Mouse (Mus musculus) heart, embryonic 10.5 days (tissue): Measurements from ENCODE around the gene Degs2. TPM values are rescaled to one million over a fixed set of nuclear protein-coding genes. Genes with fewer than 3 reads are reported as not detected.

ENCODE experiments used
- DNase-seq: peaks from one replicate; pipeline ENCODE4 v3.0.0-alpha.2; 2017; ENCODE audit warnings: low spot score
- H3K27ac ChIP-seq: fragments of 300-500 bp; sonication (generic); 2 replicates; pipeline ENCODE4 v1.5.1; 2016; ENCODE audit warnings: mild to moderate bottlenecking
- H3K27me3 ChIP-seq: fragments of 300-500 bp; sonication (generic); 2 replicates; pipeline ENCODE4 v1.6.1; 2016; ENCODE audit warnings: mild to moderate bottlenecking; ENCODE audit not compliant: poor library complexity, insufficient read depth, severe bottlenecking
- H3K36me3 ChIP-seq: fragments of 300-500 bp; sonication (generic); 2 replicates; pipeline ENCODE4 v1.6.1; 2016; ENCODE audit warnings: mild to moderate bottlenecking, moderate library complexity
- H3K4me1 ChIP-seq: fragments of 300-500 bp; sonication (generic); 2 replicates; pipeline ENCODE4 v1.6.1; 2016; ENCODE audit warnings: mild to moderate bottlenecking
- H3K4me3 ChIP-seq: fragments of 300-500 bp; sonication (generic); 2 replicates; pipeline ENCODE4 v1.5.1; 2016; ENCODE audit warnings: mild to moderate bottlenecking, moderate library complexity
- H3K9me3 ChIP-seq: fragments of 300-500 bp; sonication (generic); 2 replicates; pipeline ENCODE4 v1.6.1; 2016; ENCODE audit warnings: mild to moderate bottlenecking, moderate library complexity
- WGBS: fragments of 180-500 bp; shearing (Covaris S2); methylation state at CpG from one replicate; pipeline ENCODE4 v1.1.7; 2016; 5-methylcytosine and 5-hydroxymethylcytosine counted together
- microRNA counts: library from miRNA; unstranded; fragments of <30 nt; microRNA quantifications from one replicate; lab custom pipeline; 2017
- microRNA-seq: library from miRNA; unstranded; fragments of <30 nt; microRNA quantifications from one replicate; pipeline ENCODE4, GENCODE M21; 2017
- polyA plus RNA-seq: library from polyadenylated mRNA; unstranded; fragments of >200 nt; fragmentation: Nextera tagmentation; extraction: Ambion mirVana; gene quantifications from 2 replicates; pipeline ENCODE4 v1.2.1, GENCODE M21; 2016

Degs2 gene
- polyA plus RNA-seq, 1 experiment from 2014 or later = 0.94 TPM

GRCm38 (mm10) chr12:108632501-108632900 is 69.6 kb downstream of the Degs2 start:
- Histone ChIP-seq H3K36me3 (0 out of 2 replicates have a peak, but pooled peaks cover 3% of the 10 kb centered on the region), H3K27me3 (no peaks in the 10 kb centered on the region), H3K27ac (no peak overlapping the region), H3K9me3 (no peaks in the 10 kb centered on the region), H3K4me3 (no peak overlapping the region), H3K4me1 (peaks cover 47% of the 10 kb centered on the region)
- DNase-seq = no peak

DNA sequence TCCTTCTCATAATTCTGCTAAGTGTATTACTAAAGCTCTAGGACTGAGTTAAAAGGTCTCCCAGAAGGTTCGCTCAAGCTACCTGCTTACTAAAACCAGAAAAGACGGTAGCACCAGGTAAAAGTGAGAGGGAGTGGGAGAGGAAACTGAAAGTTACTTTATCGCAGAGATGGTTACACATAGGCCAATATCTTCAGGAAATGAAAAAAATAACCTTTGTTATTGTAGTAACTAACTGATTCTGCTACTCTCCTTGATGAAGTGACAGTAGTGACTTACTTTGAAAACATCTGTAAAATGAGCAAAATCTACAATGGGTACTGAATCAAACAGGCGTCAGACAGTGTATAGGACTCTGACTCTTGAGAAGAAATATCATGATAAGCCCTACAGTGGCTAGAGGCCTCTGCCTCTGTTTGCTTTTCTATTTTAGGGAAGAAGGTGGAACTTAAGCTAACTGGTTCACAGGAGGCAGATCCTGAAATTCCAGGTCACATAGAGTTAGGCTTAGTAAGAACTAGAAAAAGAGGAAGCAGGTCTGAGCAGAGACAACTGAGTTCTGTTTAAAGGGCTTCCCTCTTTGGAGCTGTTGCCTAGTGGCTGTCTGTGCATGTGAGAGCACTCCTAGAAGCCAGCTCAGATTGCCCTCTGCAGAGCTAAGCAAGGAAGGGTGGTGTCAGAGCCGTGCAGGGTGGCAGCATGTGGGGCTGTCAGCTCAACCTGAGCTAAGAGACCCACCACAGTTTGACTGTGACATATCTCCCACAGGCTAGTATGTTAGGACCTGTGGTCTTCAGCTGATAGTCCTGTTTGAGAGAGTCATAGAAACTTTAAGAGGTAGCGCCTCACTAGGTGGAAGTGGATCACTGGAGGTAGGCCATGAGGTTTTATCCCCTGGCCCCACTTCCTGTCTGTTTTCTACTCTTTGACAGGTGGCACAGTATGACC is 71.1 kb downstream of the Degs2 start:
- H3K27ac ChIP-seq = peak overlapping the region; percentile 47; the same call in 1 of the 2 replicates
- WGBS = 71% methylated on average over 6 of the region's 6 CpGs

DNA sequence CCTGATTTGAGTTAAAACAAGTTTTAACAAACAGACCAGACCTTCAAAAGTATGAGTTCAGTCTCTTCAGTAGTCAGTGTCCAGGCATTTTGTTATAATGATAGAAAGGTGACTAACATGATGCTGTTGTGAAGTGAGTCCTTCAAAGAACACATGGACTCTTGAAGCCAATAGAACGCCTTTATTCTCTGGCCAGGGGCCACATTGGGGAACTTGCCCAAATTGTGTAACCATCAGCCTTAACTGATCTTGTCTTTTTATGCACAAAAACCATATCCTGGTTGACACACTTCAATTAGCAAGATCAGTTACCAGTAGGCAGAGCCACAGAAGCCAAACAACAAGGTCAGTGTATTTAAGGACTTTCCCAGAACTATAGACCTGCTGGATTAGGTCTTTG is 72.6 kb downstream of the Degs2 start:
- H3K36me3 ChIP-seq = 0 out of 2 replicates have a peak, but pooled peaks cover 3% of the 10 kb centered on the region
- H3K9me3 ChIP-seq = no peaks in the 10 kb centered on the region
- WGBS = 89% methylated on average over 1 of the region's 1 CpGs
- no peaks in the 10 kb centered on the region for H3K27me3 ChIP-seq
- peaks cover 41% of the 10 kb centered on the region for H3K4me1 ChIP-seq
- no peak overlapping the region for H3K27ac ChIP-seq
- no peak for DNase-seq
- H3K4me3 ChIP-seq = no peak overlapping the region

More for the DNA sequence above, 71.1 kb downstream of the Degs2 start:
- Histone ChIP-seq H3K36me3 (0 out of 2 replicates have a peak, but pooled peaks cover 3% of the 10 kb centered on the region), H3K27me3 (no peaks in the 10 kb centered on the region), H3K4me1 (peaks cover 35% of the 10 kb centered on the region), H3K9me3 (no peaks in the 10 kb centered on the region), H3K4me3 (no peak overlapping the region)
- DNase-seq = no peak

MicroRNAs encoded within 50 kb of the gene (microRNA counts, 519-probe panel; counts per million panel counts)
- microRNA mmu-miR-342-3p (lab: Ali Mortazavi, UCI) (5,918 counts per million, percentile 56 among the panel's probes with 10 or more counts), microRNA mmu-miR-342-5p (lab: Ali Mortazavi, UCI) (not detected)

Small RNA genes lying within 50 kb of the gene (microRNA-seq; reads per million reads assigned to microRNA genes)
- gene Gm23872 = not detected
- 8,023 reads per million, percentile 94 among the genes with 10 or more reads in this experiment for gene Mir342

Other genes with a start within 250 kb of the Degs2 start
- 29.6 and 42.5 TPM in 2 replicates for gene Evl, start 147.6 kb downstream of the Degs2 start, polyA plus RNA-seq
- gene Yy1, start 90.7 kb upstream of the Degs2 start, polyA plus RNA-seq = 11.8 and 17.5 TPM in 2 replicates
- 5.5 and 6.8 TPM in 2 replicates for gene Slc25a29, start 133.6 kb upstream of the Degs2 start, polyA plus RNA-seq
- gene Slc25a47, start 133.7 kb upstream of the Degs2 start, polyA plus RNA-seq = 7.0 and 7.3 TPM in 2 replicates
- 7.1 and 8.4 TPM in 2 replicates for gene Wdr25, start 191.3 kb upstream of the Degs2 start, polyA plus RNA-seq
- 96.2 and 103 TPM in 2 replicates for gene Wars, start 191.9 kb upstream of the Degs2 start, polyA plus RNA-seq